Mouse (Mus musculus) myocyte (in vitro differentiated cells): ENCODE data around the gene Parvb.

Source experiments
- CEBPB ChIP-seq: IDR thresholded peaks from 2 replicates; pipeline ENCODE4 v1.6.1; 2011; ENCODE audit warnings: mild to moderate bottlenecking, moderate library complexity; ENCODE audit not compliant: poor library complexity, insufficient read depth, severe bottlenecking
- E2F4 ChIP-seq: IDR thresholded peaks from one replicate; pipeline ENCODE4 v1.6.1; 2011; ENCODE audit warnings: mild to moderate bottlenecking, control low read depth, moderate library complexity; ENCODE audit not compliant: insufficient read depth
- MAX ChIP-seq: IDR thresholded peaks from one replicate; pipeline ENCODE4 v1.6.1; 2011; ENCODE audit warnings: low read depth, mild to moderate bottlenecking, control low read depth
- MYOD1 ChIP-seq, 3 experiments: IDR thresholded peaks; one replicate each; pipeline ENCODE4 v1.6.1; 2011; ENCODE audit warnings: control low read depth in 2 of 3, low read depth in 2 of 3, mild to moderate bottlenecking in 2 of 3, moderate library complexity in 1 of 3; ENCODE audit not compliant: insufficient read length in 2 of 3, control insufficient read depth in 1 of 3
- MYOG ChIP-seq, 3 experiments: IDR thresholded peaks; one replicate each; pipeline ENCODE4 v1.6.1; 2011; ENCODE audit warnings: control low read depth in 2 of 3, low read depth in 2 of 3, mild to moderate bottlenecking in 2 of 3; ENCODE audit not compliant: insufficient read length in 2 of 3, control insufficient read depth in 1 of 3, insufficient read depth in 1 of 3
- POLR2A ChIP-seq: IDR thresholded peaks from one replicate; pipeline ENCODE4 v1.6.1; 2011; ENCODE audit warnings: low read depth, mild to moderate bottlenecking, control low read depth, moderate library complexity; ENCODE audit not compliant: insufficient read length
- POLR2AphosphoS2 ChIP-seq: IDR thresholded peaks from one replicate; pipeline ENCODE4 v1.6.1; 2011; ENCODE audit warnings: low read depth, control low read depth; ENCODE audit not compliant: insufficient read length
- REST ChIP-seq: IDR thresholded peaks from one replicate; pipeline ENCODE4 v1.6.1; 2011; ENCODE audit warnings: mild to moderate bottlenecking, control low read depth, moderate library complexity; ENCODE audit not compliant: insufficient read depth, insufficient read length
- SRF ChIP-seq: IDR thresholded peaks from one replicate; pipeline ENCODE4 v1.6.1; 2011; ENCODE audit warnings: low read depth; ENCODE audit not compliant: control insufficient read depth, insufficient read length
- TCF12 ChIP-seq: IDR thresholded peaks from one replicate; pipeline ENCODE4 v1.6.1; 2011; ENCODE audit warnings: mild to moderate bottlenecking, control low read depth; ENCODE audit not compliant: poor library complexity, insufficient read depth, severe bottlenecking
- TCF3 ChIP-seq: IDR thresholded peaks from one replicate; pipeline ENCODE4 v1.6.1; 2011; ENCODE audit warnings: low read depth, control low read depth; ENCODE audit not compliant: insufficient read length
- USF1 ChIP-seq: IDR thresholded peaks from one replicate; pipeline ENCODE4 v1.6.1; 2011; ENCODE audit warnings: low read depth, mild to moderate bottlenecking, control low read depth, moderate library complexity

DNA sequence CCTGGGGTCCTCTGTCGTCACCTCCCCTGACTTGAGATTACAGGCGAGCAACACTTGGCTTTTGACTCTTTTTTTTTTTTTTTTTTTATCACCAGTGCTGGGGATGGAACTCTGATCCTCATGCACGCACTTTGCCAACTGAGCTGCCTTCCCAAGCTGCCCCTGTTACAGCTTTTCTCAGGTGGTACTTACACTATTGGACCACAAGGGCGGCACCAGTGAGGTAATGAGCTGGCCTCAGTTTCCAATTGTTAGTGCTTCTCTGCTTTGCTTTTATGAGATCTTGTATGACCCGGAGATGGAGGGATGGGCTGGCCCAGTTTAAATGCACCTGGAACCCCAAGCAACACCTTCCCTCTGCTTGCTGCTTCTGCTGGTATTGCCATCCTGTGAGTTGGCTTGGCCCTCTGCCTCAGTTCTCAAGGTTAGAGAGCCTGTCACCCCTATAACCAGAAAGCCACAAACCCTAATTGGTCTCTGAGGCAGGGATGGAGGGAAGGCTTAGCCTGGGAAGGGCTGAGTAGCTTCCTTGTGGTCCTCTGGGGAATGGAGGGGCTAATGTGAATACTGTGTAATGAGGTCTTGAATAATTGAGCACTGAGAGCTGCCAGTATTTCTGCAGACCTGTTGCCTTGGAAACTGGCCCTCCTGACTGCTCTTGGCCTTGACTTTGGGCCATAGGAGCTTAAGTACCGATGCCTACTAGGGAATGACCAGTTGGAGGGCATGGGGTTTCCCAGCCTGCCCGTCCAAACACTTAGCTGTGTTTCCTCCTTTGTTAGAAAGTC, 3.1 kb downstream of the Parvb start:
- TF ChIP-seq POLR2A (no peak), SRF (no peak), MAX (no peak), USF1 (no peak), E2F4 (no peak), REST (no peak), POLR2AphosphoS2 (no peak), MYOG (IDR thresholded peaks at IDR 0.05; ENCODE audit: control insufficient read depth in 1 of 3, insufficient read depth in 1 of 3, insufficient read length in 2 of 3, low read depth in 2 of 3) (no peak), CEBPB (no peak), TCF12 (no peak), MYOD1 (IDR thresholded peaks at IDR 0.05; ENCODE audit: control insufficient read depth in 1 of 3, insufficient read length in 2 of 3, low read depth in 2 of 3) (no peak), TCF3 (no peak)
